In genomic region chr11:116267637-116268036, GRCm38 (mm10) we compare ENCODE assay signal across 17 mouse cellular contexts. TPM values are rescaled to one million over a fixed set of nuclear protein-coding genes. Genes with fewer than 3 reads are reported as not detected.
DNase-seq lines count a peak whose midpoint lies in the region; ATAC-seq and TF ChIP-seq lines count a peak whose summit lies in the region.
"Had no signal": no experiment of that assay in that cellular context is flagged by ENCODE, and none has a peak within 500 bp of the region (broad histone marks: within the 10 kb centered on the region; RNA-seq: fewer than 3 reads in every experiment).

No protein-coding gene starts in this region.

- H3K9ac ChIP-seq in kidney, postnatal 0 days (ENCODE audit: low read depth, low read length), result no peak overlapping the region
- H3K9ac ChIP-seq: liver, embryonic 13.5 days had no signal

- H3K4me1 ChIP-seq in kidney, postnatal 0 days (replicated peaks; ENCODE audit: insufficient read depth, low read length), result 0 out of 2 replicates have a peak, but pooled peaks cover 6% of the 10 kb centered on the region

- DNase-seq in kidney, postnatal 0 days (ENCODE audit: low spot score), result peak; percentile 48
- DNase-seq in kidney, postnatal 36 days, result no peak
- DNase-seq in retina, embryonic 14.5 days (ENCODE audit: low spot score), result peak; percentile 49
- DNase-seq in retina, postnatal 1 day, result no peak
- DNase-seq in MEL-GATA-1-ER (ENCODE audit: extremely low read depth, low read depth), result peak; percentile 12
- DNase-seq in splenic B cell, adult 2 months (ENCODE audit: low read depth, low spot score), result peak; percentile 24
- no peak for DNase-seq in spleen, postnatal 14 days (ENCODE audit: low spot score in 2 of 2)
- DNase-seq in right cerebral cortex, postnatal 4 days, result no peak
- DNase-seq: adrenal gland, postnatal 10 days; cerebellum, adult 11-12 months; heart, postnatal 4 days; liver, embryonic 13.5 days; thymus, adult 2 months had no signal

- H3K27ac ChIP-seq in kidney, postnatal 0 days, result no peak overlapping the region
- H3K27ac ChIP-seq: liver, embryonic 13.5 days had no signal

- WGBS in kidney, postnatal 0 days, result 83% methylated on average over 8 of the region's 8 CpGs

- TF ChIP-seq CTCF in kidney, postnatal 0 days (IDR thresholded peaks at IDR 0.05; ENCODE audit: low read depth), result peak; percentile 57

- H3K36me3 ChIP-seq in kidney, postnatal 0 days (ENCODE audit: insufficient read depth, low read length), result peaks cover 71% of the 10 kb centered on the region
- peaks cover 23% of the 10 kb centered on the region for H3K36me3 ChIP-seq in splenic B cell, adult 2 months (ENCODE audit: control insufficient read depth, insufficient read depth, low read length, poor library complexity, severe bottlenecking)

- no peaks in the 10 kb centered on the region for H3K9me3 ChIP-seq in kidney, postnatal 0 days (replicated peaks; ENCODE audit: low read length)
- H3K9me3 ChIP-seq: liver, embryonic 13.5 days; megakaryocyte, embryonic 14.5 days had no signal

- H3K27me3 ChIP-seq in kidney, postnatal 0 days (ENCODE audit: insufficient read depth, low read length), result no peaks in the 10 kb centered on the region
- no peaks in the 10 kb centered on the region for H3K27me3 ChIP-seq in splenic B cell, adult 2 months (ENCODE audit: control insufficient read depth, insufficient read depth, low read length, poor library complexity, severe bottlenecking)
- H3K27me3 ChIP-seq: liver, embryonic 13.5 days; megakaryocyte, embryonic 14.5 days had no signal

- no peak overlapping the region for H3K4me3 ChIP-seq in kidney, postnatal 0 days (replicated peaks; ENCODE audit: low read depth, low read length)
- H3K4me3 ChIP-seq: liver, embryonic 13.5 days; megakaryocyte, embryonic 14.5 days had no signal

- ATAC-seq in kidney, postnatal 0 days (replicated peaks; ENCODE audit: low FRiP score, low read depth), result no peak

- no peak overlapping the region for H3K4me2 ChIP-seq in kidney, postnatal 0 days (ENCODE audit: low read length)
- H3K4me2 ChIP-seq: heart, embryonic 11.5 days; liver, embryonic 13.5 days had no signal

RNA-seq across cellular contexts. Expression of gene Srp68, which starts 6.4 kb away (rescaled TPM):
- polyA plus RNA-seq in kidney, postnatal 0 days (2015; fragmentation: Nextera tagmentation; extraction: Ambion mirVana), result 62.1 and 69.1 TPM in 2 replicates

RNA-seq across cellular contexts. Expression of gene Galr2, which starts 13.1 kb away (rescaled TPM):
- polyA plus RNA-seq in kidney, postnatal 0 days (2015; fragmentation: Nextera tagmentation; extraction: Ambion mirVana), result 0.13 and 0.18 TPM in 2 replicates
- polyA plus RNA-seq: cortical plate, adult 2 months; liver, embryonic 13.5 days; spleen, adult 2 months had no signal

RNA-seq across cellular contexts. Expression of gene Evpl, which starts 29.8 kb away (rescaled TPM):
- polyA plus RNA-seq in kidney, postnatal 0 days (2015; fragmentation: Nextera tagmentation; extraction: Ambion mirVana), result 3.9 and 4.1 TPM in 2 replicates

RNA-seq across cellular contexts. Expression of gene Exoc7, which starts 39.4 kb away (rescaled TPM):
- 56.5 and 59.1 TPM in 2 replicates for polyA plus RNA-seq in kidney, postnatal 0 days (2015; fragmentation: Nextera tagmentation; extraction: Ambion mirVana)

Comparison
In these comparisons a context has a peak if more than half of its experiments do, and no peak if none do; other contexts are left out.
1. DNase-seq: peak in kidney, postnatal 0 days (single experiment), retina, embryonic 14.5 days (single experiment), MEL-GATA-1-ER (single experiment) and splenic B cell, adult 2 months (single experiment); none in kidney, postnatal 36 days (0 of 2), retina, postnatal 1 day (single experiment), spleen, postnatal 14 days (0 of 2) and right cerebral cortex, postnatal 4 days (single experiment).